Mouse (Mus musculus) lung, adult 2 months (tissue): ENCODE results near the gene Oser1.

Experiments used
- CTCF ChIP-seq: fragments of 200-500 bp; IDR thresholded peaks from 2 replicates; pipeline ENCODE4 v1.5.1; 2011; ENCODE audit warnings: mild to moderate bottlenecking, low read length, control low read depth; ENCODE audit not compliant: insufficient read depth
- POLR2A ChIP-seq: fragments of 200-500 bp; IDR thresholded peaks from 2 replicates; pipeline ENCODE4 v1.6.1; 2011; ENCODE audit warnings: low read depth, mild to moderate bottlenecking, control low read depth, low read length, borderline replicate concordance; ENCODE audit errors: extremely low read depth

GRCm38 (mm10) chr2:163438246-163438618, 13.7 kb upstream of the Oser1 start, which contains the start of gene Gdap1l1:
- TF ChIP-seq POLR2A = no peak
- TF ChIP-seq CTCF = no peak
